Mouse (Mus musculus) right cerebral cortex, postnatal 25 days (tissue): ENCODE results near the gene Epha3.

Source experiments
- DNase-seq: peaks from one replicate; pipeline ENCODE4 v3.0.0; 2022

The Epha3 gene

DNA sequence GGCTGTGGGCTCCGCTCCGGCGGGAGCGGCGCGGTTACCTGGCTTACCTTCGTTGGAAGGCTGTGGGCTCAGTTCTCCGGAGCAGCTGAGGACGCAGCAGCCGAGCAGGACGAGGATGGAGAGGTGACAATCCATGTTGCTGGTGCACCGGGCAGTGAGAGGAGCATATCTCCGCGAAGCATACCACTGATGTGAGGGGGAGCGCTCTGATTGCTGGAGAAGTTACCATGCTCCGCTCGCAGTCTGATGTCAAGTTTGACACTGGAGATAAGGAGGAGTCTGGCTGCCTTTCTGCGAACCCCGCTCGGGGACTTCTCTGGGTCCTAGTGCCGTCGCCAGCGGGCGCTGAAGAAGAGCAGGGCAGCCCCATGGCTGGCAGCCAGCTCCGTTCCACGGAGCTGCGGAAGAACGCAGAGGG is at the start of gene Epha3:
TSS of gene Epha3 (minus strand) at position 263 of the 418 bp plus-strand sequence.
- DNase-seq: peak; percentile 87

DNA sequence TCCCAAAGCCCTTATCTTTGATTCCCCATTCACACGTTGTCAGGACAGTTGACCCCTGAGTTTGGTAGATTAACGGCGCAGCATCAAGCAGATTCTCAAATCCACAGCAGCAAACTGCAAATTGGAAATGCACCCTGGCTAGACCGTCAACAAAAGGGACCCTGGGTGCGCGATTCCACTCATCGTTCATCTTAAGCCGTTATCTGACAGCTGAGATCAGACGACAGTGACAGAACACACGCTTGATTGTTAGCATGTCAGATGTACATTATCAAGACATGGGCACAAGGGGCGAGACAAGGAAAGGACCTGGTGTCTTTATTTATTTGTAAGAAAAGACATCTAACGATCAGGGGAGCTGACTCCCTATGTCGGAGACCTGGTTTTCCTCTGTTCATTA is 39.5 kb upstream of the Epha3 start:
- no peak for DNase-seq

DNA sequence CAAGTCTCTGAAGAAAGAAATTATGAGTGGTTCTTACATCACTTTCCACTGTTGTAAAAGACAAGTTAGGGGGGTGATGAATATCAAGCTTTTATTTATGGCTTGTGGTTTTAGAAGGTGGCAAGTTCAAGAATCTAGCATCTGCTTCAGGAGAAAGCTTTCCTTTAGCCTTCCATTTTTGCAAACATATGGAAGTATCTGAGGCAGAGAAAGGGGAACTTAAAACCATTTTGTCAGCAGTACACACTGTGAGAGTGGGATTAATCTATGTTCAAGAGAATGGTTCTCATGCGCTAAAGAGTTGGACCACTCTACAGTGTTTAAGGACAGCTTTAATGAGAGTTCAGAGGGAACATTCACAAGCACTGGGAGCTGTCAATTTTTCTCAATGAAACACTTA is 17.2 kb upstream of the Epha3 start:
- DNase-seq: no peak

DNA sequence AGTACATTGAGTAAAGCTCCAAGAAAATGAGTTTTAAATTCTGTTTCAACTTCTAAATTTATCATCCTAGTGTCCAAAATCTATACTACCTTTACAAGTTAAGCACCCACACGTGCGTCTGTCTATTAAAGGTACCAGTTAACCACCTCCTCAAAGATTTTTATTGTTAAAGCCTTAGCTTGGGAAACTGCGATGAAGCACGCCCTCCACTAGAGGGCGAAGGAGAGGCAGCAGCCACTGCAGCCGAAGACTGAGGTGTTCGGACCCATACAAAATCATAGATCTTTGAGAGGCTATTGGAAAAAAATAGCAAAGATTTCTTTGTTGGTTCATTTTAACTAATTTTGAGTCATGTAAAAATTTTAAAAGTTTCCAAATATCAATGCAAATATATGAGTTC is 8.3 kb upstream of the Epha3 start:
- no peak for DNase-seq

DNA sequence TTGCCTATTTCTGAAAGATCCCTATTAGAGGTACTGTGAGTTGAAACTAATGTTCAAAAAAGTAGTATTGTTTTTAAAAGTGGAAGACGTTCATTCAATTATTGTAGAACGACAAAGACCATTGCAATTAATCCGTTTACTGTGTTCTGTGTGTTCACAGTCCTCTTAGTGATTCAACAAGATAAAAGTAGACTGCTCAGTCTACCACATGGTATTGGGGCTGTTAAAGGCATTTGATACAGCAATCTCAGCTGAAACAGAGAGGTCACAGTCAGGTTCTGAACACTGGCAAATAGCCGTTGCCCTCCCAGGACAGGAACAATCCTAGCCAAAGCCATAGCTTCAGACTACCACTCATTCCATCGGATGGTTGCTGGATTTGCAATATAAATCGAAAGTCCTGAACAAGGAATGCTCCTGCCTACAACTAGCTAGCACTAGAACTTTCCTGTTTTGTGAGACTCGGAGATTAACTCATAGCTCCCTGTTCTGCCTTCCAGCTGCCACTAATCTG is 545 bp upstream of the Epha3 start:
- no peak for DNase-seq

DNA sequence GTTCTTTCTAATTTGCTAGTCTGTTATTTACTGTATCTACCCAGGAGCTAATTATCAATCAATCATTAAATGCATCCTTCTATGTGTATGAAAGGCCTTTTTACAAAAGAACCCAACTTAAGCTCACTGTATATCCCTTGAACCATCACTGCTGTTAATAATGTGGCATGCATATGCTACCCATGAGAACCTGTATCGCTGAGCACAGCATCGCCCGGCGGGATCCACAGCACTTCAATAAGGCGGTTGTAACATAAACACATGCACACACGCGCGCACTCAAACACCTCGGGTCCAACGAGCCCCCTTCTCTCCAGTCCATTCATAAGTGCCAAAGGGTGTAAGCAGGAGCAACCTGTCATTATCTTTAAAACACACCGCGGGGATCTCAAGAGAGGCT is 794 bp downstream of the Epha3 start:
- no peak for DNase-seq

DNA sequence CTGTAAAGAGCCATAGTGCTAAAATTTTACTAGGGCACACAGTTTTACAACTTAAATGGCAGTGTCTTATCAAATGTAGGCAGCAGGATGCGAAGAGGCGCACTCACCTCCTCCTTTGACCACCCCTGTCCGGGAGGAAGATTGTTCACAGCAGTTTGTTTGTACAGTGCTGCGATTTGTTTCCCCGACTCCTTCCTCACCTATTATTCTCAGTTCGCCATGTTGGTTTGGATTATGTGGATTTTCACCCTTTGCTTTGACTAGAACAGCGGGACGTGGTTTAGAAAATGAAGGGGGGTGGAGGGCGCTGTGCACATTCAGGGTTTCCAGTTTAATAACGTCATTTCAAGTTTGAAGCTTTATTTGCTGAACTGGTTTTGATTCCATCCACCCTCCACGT is 6.4 kb downstream of the Epha3 start:
- no peak for DNase-seq

DNA sequence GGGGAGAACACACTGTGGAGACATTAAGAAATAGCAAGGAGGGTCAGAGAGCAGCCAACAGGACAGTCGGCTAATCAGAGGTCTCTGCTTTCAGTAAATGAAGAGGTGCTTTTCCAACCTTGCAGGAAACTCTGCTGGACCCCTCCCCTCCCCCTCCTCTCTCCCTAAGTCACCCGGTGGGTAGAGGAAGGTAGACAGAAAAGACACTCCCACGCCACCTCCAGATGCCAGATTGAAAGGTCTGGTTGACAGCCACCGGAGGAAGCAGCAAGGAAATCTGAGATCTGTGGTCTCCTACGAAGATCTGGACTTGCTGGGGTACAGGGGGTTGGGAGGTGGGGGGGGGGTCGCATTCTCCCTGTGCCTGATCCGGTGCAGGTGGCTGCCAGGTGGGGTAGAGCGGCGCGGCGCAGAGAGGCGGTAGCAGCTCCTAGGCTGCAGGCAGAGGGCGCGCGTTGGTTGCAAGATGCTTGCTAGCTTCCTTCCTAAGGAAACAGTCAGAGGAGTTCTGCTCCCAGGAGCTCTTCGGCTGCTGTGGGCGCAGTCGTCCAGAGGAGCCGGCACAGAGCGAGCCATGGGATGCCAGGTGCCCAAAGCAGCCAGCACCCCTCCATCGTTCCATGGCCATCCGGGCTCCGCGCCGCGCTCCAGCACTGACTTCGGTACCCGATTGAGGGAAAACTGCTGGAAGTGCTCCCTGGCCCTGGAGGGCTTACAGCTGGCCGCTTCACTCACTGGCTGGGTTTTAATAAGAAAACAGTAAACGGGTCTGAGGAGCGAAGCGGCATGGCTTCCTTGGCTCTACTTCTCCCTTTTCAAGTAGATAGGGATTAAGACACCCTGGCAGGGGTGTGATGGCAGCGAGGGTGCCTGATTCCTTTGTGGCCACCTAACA is 7.1 kb downstream of the Epha3 start:
- peak; percentile 85 for DNase-seq

DNA sequence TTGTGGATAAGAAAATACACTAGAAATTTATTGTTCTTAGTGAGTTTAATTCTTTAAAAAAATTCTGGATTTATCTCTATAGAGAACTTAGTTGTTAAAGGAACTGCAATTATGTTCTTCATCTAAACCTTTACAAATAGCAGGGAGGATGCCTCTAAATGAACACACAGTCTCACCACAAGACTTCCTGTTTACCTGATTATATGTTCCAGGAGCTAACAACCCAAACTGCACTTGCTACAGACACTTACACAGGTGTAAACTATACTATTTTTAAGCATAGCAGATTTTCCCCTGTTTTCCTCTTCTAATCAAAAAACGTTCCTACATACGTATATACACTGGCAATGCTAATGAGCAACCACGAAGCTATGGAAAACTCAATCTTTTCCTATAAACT is 13.7 kb downstream of the Epha3 start:
- DNase-seq: no peak

DNA sequence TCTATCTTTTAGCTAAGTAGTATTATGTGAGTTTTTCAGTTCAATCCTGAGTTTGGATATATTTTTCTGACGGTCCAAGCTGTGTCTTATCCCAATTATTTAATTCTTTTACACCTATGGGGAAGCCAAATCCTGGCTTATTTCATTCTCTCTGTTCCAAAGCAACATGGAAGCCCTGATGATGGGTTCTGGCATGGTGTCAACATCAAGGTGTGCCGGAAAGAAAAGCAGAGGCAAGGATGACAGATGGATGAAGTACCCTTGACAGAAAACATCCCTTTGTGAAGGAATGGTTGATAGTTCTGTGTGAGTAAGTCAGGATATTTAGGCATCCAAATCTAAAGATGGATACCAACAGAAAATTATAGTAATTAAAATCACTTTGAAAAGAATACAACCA is 21.1 kb downstream of the Epha3 start:
- no peak for DNase-seq

DNA sequence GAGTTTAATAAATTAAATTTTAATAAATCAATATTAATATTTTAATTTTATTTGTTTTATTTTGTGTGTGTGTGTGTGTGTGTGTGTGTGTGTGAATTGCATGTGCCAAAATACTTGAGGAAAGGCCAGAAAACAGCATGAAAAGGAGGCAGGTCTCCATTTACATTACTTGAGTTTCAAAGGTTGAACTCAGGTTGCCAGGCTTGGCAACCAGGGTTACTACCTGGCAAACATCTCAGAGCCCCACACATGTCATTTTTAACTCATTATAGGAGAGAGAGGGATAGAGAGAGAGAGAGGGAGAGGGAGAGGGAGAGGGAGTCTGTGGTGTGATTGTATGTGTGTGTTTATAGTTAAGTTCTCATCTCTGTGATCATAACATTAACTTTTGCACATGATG is 26.5 kb downstream of the Epha3 start:
- no peak for DNase-seq

DNA sequence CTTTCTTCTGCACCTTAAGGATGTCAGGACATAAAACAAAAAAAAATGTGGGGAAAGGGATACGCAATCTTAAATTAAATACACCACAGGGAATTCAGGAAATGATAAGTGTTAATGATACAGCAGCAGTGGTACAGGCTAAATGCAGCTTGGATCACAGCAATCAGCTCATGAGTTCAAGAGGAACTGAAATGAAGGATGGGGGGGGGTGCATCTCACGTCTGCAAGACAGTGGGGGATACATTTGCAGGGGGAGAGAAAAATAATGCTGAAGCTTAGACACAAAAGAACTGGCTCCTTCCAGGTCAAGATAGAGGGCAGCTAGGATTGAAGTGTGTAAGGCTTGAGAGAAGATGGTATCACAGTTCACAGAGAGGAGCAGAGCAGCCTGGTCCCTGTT is 42.8 kb downstream of the Epha3 start:
- DNase-seq: no peak

DNA sequence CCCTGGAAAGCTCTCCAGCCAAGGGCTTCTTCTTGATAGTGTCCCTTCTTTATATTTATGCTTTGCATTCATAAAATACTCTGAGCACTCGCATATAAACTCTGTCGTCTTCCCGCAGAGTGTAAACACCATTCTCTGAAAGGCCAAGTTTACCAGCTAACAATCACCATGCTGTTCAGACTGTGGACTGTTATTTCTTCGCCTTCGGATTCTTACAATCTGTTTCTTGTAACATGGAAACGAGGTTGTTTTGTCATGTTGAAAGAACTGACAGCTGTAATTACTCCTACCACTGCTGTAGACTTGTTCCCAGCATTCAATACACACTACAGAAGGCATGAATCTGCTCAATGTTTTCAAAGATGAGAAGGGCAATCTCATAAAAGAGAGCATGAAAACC is 46.4 kb downstream of the Epha3 start:
- no peak for DNase-seq

DNA sequence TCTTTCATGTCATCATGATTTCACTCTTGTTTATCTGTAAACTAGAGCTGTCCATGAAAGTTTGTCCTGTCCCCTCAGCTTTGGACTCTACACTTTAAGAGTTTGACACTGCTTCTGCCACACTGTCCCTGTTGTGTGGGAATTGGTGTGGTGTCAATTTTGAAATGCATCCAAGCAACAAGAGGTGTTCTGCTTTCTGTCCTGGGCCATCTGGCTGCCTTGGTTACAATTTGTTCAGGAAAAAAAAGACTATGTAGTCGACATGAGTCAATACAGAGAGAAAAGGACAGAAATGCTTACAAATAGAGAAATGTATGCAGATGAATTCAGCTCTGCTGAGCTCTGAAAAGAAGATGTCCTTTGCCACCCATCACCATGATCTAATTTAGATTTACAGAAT is 47.3 kb downstream of the Epha3 start:
- no peak for DNase-seq

DNA sequence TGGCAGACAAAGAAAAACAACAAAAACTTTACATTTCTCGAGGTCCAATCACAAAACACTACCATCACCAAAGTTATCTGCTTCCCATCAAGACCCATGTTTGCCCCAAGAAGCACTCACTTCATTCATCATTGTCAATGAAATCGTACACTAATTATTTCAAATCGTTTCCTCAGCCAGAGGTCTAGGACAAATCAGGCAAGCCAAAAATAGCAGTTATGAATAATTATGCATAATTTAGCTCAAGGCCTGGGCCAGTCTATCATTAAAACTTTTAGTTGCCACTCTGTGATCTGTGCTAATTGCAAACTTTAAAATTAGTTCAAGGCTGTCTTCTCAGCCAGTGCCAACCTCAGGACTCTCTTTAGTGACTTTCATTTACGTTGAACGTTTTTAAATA is 54.1 kb downstream of the Epha3 start:
- no peak for DNase-seq

DNA sequence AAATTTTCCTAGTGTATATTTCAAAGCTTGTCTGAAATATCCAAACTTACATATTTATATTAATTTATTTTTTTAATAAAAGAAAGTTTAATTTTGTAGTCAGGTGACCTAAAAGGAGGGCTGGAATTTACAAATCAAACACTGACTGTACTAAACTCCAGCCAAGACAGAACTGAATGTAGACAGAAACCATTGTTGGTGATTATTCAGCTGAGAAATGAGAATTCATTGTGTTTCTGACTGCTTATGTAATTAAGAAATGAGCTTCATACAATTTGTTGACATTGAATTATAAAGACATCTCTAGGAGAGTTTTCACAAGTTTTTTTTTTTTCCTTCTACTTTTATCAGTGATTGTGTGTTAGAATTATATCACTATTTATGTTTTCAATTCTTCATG is 55.0 kb downstream of the Epha3 start:
- DNase-seq: no peak

DNA sequence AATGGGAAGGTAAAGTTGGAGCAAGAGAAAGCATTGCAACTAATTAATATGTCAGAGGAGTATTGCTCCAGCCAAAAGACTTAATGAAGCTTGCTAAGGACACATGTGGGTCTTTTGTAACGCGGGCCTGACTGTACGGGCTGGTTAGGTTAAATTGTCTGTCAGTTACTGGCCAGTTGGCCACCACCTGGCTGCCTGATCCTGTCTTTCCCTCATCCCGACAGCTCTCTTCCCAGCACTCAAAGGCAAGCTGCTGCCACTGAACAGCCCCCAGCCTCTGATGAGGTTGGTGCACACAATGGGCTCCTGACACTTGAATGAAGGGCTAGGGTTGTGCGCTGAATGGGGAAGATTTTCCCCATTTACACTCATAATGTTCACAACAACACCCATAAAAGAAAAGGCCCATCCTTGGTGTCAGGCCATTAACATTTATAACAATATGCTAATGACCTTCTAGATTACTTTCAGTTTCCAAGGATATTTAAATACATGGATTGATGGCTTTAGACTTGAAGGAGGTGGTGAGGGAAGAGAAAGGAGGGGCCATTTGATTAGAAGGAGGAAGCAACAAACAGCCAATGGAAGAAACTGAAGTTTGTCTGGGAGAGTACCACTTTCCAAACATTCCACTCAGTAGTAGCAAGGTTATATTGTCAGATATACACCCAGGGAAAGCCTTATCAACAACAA is 57.4 kb downstream of the Epha3 start:
- no peak for DNase-seq

DNA sequence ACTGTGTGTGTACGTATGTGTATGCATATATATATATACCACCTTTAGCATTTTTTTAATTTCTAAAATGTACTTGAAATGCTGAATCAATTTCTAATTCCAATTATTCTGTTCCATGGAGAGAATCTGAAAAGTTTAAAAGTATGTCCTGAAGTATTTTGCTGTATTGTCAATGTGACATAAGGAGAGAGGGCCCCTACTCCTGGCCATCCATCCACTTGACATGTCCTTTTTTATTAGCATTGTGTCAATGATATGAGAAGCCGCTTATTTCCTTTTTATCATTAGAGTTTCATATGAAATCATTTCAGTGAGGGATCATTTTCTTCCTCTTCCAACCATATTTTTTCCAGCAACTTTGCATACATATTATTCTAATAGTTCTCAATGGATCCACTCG is 58.0 kb downstream of the Epha3 start:
- DNase-seq: no peak

DNA sequence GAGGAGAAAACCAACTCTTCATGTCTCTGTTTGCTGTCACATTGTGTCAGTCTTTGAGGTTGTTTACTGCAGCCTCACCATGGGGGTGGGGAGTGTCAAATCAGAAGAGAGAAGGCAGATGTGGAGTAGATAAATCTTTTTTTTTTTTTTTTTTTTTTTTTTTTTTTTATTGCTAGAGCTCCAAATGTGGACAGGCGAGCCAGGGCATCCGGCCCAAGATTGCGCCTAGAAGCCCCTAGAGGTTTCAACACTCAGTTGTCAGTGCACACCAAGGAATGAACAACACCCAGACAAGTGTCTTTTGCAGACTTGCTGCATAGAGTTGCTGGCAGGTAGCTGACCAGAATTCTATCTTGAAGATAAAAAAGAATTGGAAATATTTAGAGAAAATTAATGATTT is 62.5 kb downstream of the Epha3 start:
- no peak for DNase-seq

DNA sequence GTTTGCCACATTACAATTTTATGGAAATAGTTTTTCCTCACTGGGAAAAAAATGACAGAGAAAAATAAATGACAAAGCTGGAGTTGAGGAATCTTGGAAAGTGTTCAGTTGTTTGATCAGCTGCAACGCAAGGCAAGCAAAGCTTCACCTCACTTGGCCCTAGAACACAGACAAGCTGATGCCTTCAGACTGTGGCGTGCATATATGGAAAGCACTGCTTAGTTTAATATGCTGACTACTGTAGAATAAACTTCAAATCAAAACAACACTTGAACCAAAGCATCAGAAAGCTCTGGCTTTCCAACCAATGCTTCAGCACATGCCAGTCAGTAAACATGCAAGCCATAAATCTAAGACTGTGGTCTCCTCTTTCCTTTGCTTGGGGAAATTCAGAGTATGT is 65.6 kb downstream of the Epha3 start:
- no peak for DNase-seq

DNA sequence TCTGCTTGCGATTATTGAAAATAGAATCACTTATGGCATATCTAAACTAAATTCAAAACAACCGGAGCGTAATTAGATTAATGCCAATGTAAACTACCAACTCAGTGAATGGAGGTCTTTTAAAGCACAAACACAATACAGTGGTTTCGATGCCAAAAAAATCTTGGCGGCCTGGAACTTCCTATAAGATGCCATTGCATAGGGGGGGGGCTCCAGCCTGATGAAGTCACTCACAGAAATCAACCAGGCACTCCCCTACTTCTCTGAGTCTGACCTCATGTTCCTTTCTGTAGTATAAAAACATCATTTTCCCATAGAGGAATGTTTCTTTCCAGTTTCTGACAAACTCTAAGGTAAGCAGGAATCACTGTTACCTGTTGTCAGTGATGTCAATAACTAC is 69.7 kb downstream of the Epha3 start:
- no peak for DNase-seq

DNA sequence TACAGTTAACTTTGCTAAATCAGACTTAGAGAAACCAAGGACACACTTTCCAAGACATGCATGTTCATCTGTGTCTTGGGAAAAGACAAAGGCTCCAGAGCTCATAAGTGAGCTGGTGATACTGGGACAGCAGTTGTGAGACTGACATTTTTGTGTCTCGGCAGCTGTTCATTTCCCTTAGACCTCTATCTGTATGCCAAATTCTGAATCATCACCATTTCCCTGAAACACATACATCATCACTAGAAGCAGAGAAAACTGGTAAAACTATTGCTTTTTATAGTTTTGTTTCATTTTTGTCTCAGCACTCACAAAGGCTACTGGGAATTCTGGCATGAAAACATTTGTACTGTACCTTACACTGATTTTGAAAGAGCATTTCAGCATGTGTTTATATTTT is 70.2 kb downstream of the Epha3 start:
- DNase-seq: peak; percentile 7

DNA sequence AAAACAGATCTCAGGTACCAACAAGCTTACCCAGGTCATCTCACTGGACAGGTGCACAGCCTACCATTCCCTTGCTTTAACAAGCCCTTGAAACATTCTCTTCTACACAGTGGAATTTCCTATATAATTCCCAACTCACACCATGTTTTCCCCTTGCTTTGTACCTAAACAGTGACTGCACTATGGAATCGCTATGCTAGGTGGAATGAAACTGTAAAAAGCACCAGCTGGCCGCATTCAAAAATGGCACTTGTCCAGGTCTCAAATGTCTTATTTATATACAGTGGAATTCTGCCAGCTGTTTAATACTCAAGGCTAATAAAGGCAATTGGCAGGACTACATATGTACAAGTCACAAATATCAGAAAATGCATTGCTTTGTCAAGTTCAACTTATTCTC is 71.9 kb downstream of the Epha3 start:
- no peak for DNase-seq

DNA sequence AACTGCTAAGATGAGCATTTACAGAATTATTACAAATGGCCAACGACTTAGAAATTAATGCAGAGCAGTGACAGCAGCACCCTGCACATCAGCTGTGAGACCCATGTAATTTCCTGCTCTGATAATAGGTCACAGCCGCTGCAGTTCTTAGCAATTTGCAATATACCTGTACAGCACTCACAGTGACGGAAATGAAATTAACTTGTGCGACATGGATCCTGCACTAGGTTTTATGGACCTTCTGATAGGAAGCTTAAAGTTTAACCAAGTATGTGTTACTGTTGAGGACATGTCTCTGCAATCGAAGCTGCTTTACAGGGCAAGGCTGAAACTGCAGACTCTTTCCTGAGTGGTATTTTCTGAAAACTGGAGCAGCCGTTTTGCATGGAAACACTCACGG is 80.4 kb downstream of the Epha3 start:
- DNase-seq: no peak
